Mouse (Mus musculus) retina, adult 2 months (tissue): Measurements from ENCODE around the gene Arrdc1.

ENCODE experiments used
- DNase-seq: peaks from one replicate; pipeline ENCODE4 v3.0.0-alpha.2; 2012; ENCODE audit warnings: low read depth, low spot score

Gene Arrdc1

DNA sequence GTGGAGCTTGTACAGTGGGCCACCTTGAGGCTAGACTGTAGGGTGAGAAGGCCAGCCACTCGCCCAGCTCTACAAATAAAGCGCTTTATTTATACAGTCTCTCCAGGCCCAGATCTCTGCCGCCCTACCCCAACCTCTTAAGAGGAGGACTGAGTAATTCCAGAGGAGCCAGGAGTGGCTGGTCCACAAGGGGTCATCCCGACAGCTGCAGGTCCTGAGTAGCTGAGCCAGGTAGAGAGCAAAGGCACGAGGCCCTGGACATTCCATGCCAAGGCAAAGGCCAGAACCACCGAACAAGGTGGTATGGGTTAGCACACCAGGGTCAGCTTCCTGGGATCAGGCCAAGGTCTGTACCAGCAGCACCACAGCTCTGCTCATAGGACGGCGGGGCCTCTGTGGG, 9.8 kb downstream of the Arrdc1 start:
- DNase-seq: no peak

DNA sequence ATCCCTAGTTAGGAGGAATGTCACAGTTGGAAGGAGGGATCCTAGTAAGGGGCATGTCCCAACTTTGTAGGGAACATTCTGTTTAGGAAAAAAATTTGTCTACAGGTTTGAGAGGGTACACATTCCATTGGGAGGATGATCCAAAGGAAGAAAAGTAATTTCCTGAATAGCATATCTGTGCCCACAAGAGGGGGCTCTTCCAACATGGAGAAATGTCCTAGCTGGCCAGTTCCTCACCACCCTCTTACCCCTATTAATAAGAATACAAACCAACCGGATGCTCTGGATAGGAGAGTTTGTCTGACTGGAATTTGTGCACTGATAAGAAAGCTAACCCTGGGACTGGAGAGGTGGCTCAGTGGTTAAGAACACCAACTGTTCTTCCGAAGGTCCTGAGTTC, 11.5 kb downstream of the Arrdc1 start:
- DNase-seq: no peak

DNA sequence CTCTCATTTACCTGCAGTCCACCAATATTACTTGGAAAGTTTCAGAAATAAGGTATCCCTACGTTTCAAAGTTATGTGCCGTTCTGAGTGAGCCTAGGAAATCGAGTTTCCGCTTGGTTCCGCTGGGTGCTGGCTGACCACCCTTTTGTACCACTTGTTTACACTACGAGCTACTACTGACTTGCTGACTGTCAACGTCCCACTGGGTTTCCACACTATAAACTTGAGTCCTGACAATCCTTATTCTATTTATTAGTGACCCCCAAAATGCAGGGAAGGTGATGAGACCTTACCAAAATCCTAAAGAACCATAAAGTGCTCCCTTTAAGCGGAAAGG, 15.2 kb downstream of the Arrdc1 start:
- DNase-seq: no peak

DNA sequence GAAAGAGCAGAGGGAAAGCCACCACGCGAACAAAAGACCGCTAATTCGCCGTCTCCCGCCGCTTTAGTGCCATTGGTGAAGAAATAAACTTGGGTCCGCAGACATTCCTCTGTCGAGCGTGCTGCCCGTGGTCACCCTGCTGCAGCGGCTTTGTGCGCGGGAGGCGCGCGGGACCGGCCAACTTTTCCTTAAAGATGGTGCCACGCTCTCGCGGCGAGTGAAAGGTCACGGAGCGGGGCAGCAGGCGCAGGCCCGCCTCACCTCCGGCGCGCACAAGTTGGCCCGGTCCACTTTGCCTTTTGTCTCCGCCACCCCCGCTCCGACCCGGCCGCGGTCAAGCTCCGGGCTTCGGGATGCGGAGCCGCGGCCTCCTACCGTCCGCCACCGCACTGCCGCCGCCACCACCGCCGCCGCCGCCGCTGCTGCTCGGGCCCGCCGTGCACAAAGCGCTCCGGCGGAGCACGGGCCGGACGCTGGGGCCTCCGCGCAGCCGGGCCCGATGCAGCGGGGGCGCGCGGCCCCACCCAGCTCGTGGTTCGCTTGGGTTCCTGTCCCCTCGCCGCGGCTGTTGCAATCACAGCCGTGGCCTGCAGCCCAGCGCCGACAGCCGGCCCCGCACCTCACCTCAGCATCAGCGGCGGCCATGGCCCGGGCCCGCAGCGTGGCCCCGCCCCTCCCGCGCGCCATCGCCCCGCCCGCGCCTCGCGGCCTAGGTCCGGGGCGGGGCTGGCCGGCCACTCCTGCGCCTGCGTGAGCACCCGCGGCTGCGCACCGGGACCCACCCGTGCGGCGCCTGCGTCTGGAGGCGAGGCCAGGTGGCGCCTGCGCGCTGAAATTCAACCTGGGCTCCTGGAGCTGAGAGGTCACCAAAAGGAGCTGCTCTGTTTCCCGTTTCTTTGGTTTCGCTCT, 15.9 kb downstream of the Arrdc1 start, which contains the start of gene Ehmt1:
Gene Ehmt1, minus strand, starts transcription at position 685 of the 909 bp plus-strand sequence.
- peak; percentile 87 for DNase-seq

DNA sequence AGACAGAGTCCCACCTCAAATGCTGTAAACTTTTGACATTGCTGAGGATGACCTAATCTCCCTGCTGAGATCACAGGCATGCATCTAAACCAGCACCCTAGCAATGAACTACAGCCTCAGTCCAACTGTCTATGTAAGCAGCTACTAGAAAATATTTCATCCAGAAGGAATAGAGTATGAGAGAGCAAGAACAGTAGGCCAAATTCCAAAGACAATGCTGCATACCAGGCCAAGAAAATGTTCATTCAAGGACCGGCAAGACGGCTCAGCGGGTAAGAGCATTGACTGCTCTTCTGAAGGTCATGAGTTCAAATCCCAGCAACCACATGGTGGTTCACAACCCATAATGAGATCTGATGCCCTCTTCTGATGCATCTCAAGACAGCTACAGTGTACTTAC, 20.3 kb downstream of the Arrdc1 start:
- DNase-seq: no peak

DNA sequence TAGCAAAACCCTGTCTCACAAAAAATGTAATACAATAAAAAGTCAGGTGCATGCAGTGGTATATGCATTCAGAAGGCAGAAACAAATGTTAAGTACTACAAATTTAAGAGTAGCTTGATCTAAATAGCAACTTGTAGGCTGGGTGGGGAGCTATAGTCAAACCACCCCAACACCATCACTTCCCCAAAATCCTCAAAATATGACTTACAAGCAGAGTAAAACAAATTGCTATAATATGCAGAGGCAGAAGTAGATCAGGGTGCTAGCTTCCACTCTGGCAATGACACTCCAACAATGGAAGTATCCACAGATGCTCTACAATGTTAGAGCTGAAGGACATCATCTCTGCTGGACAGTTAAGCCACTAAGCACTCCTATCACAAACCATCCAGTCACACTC, 22.5 kb downstream of the Arrdc1 start:
- no peak for DNase-seq

DNA sequence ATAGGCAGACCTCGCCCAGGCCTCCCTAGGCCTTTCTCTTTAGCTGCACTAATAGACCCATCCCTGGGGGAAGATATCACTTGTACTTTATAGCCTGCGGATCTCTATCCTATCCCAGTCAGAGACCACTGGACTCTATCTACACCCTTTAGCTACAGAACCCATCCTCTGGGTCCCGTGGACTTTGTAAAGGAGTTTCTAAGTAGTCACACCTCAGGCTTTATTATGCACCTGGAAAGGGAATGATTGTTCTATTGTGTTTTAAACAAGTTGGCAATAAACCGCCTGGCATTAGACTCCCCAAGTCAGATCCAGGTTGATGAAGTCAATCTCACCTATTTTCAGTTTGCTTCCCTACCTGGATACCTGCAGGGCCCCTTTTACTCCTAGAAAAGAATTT, 22.9 kb downstream of the Arrdc1 start:
- no peak for DNase-seq

DNA sequence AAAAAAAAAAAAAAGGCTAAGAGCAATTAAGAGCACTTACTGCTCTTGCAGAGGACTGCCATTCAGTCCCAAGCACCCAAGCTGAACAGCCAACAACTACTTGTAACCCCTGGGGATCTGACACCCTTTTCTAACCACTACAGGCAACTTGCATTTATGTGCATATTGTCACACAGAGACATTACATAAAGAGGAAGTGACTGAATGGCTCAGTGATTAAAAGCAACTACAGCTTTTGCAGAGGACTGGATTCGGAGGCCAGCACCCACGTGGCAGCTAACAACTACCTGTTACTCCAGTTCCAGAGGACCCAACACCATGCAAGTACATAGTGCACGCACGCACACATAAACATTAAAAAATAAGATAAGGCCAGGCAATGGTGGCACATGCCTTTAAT, 24.6 kb downstream of the Arrdc1 start:
- no peak for DNase-seq

DNA sequence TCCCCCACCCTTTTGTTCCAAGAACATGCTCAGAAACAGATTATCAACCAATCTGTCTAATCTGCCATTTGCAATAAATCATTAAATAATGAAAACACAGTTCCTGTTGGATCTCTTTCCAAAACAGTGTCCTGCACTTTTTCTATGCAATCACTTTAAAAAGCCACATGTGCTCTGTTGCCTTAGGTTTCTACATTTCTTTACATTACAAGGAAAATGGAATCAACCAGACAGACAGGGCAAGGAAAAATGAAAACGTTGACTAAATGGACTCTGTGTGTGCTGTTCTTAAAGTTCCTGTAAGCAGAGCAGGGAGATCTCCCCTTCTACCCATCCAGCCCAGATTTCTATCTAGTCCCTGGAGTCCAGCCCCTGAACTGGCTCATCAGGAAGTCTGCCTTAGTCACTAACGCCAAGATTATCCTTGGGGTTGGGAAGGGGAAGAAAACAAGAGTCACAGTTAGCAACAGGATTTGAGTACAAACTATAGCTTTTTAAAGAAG, 29.3 kb downstream of the Arrdc1 start:
- DNase-seq: no peak

DNA sequence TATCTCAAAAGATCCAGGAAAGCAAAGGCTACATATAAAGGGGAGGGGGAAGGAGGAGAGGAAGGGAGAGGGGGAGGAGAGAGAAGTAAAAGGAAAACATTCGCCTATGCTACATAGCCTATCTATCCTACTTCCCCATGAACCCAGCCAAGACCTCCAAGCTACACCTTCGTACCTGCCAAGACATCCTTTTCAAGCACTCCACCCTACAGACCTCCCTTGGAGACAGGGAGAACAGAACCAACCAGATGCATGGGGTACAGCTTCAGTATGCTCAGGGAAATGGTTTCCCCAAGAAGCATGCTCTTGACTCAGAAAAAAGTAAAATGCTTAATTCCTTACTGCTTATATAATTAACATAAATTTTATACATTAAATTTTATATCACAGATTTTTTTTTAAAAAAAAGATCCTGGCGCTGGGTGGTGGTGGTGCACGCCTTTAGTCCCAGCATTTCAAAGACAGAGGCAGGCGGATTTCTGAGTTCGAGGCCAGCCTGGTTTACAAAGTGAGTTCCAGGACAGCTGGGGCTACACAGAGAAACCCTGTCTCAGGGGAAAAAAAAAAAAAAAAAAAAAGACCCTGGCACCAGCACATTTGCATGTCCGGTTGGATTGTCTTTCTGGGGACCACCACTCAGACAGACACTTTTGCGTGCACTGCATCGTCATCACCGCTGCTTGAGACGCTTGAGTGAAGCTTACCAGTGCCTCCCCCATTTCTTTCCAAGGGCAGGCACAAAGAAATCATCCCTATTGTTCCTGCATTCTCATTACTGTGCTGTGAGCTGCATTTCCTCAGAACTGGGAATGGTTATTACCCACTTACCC, 30.0 kb downstream of the Arrdc1 start:
- DNase-seq: no peak

DNA sequence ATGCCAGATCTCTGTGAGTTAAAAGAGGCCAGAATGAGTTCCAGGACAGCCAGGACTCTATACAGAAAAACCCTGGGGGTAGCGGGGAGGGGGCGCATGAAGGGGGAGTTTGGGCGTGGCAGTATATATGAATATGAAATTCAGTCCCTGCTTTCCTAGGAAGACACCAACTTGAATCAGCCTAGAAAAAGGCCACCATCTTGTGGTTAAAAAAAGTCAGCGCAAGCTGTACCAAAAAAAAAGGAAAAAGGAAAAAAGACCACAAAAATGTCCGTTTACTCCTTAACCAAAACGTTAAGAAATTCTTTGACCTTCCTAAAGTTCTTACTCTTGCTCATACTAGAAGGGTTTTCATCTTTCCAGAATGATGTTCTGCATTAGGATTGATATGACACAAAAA, 32.1 kb downstream of the Arrdc1 start:
- no peak for DNase-seq

DNA sequence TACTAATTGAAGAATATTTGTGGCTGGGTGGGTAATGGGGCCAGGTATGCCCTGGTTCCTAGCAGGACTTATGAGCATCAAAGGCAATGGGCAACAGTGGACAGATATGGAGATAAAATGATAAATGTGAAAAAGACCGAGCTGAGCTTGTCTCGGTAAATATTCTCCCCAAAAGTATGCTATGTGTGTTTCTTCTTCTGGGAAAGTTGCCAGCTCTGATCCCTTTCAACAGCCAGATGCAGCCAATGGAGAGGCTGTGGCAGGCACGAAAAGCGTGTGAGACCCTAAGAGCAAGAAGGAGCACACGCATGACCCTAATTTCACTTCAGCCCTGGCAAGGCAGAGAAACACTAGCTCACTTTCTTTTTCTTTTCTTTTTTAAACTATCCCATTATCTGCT, 34.0 kb downstream of the Arrdc1 start:
- DNase-seq: no peak

DNA sequence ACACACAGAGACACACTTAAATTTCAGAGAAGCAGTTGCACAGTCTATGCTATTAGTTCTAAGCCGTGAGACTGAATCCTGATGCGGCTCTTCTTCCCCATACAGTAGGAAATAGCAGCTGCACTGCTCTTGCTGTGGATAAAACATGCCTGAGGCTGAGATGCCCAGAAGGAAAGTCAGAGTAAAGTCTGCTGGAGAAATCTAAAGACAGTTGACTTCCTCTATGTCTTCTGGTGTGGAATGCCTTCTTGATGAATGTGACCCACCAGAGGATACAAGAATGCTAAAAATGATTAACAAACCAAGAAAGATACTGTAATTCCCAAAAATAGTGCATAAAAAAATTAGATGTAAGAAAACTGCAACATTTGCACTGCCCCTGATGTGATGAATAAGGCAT, 35.8 kb downstream of the Arrdc1 start:
- DNase-seq: no peak

DNA sequence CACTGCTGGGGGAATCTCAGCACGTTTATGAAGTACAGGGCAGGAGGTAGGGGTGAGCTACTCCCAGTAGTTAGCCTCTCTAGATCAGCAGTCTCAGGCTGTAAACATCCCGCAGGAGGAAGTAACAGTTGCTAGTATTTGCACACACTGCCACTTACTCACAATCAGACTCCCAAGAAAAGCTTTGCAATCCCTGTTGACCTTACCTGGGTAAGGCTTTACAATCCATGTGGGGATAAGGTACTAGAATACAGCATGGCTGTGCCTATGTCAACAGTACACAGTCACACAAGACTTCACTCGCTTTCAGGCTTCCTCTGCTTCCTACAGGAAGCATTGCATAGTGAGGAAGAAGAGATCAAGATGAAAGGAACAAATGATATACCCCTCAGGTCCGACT, 38.3 kb downstream of the Arrdc1 start:
- no peak for DNase-seq

DNA sequence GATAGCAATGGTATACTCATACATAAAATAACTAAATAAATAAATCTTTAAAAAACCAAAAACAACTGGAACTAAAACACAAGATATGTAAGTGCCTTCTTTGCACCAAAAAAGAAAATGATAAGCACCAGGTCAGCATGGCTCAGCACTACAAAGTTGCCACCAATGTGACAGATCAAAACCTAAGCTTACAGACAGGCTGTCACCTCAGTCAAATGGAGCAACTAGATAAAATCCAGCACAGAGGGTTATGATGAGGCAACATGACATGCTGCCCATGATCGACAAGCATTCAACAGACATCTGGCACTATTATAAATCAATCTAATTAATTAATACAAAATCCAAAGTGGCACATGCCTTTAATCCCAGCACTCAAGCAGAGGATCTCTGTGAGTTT, 40.8 kb downstream of the Arrdc1 start:
- no peak for DNase-seq

DNA sequence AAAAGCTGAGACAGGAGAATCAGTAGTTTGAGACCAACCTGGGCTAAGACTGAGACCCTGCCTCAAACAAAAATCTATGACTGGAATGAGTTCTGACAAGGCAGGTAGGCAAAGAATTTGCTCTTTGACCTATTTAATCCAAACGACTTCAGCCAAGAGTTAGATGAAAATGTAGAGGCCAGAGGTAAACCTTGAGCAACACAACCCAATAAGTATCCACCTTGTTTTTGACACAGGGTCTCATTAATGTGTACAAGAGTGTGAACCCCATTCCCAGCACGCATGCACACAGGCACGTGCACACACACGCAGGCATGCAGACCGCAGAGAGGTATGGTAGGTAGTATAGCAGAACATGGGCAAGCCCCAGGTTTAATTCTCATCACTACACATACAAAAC, 42.7 kb downstream of the Arrdc1 start:
- DNase-seq: no peak

DNA sequence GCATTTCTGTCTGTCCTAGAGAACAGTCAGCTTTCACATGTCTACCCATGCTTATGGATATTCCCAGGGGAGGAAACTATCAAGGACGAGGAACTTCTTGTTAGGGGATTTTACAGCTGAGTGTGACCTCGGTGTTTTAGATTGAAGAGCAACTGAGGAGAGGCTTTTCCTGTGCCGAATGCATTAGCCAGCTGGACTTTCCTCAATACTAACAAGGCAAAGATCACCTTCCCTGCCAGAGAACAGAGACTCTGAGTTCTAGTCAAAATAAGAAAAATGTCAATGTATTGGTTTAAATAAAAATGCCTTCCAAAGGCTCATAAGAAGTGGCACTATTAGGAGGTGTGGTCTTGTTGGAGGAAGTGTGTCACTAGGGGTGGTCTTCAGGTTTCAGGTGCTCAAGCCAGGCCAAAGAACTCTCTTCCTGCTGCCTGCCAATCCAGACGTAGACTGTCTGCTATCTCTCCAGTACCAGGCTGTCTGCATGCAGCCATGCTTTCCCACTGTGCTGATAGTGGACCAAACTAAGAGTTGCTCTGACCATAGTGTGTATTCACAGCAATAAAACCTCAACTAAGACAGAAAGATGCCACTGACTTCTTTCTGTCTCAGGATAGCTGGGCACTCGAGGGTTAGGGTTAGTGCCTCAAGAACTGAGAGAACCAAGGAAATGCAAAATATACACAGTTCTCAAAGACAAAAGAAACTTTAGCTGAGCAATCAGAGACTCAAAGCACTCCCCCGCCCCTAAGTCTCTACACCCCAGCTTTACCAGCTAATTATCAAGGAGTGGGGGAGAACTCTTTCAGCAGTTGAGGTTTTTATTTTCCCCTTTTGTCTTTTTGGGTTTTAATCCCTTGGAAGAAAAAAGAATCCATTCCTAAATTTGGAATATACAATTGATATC, 44.3 kb downstream of the Arrdc1 start:
- no peak for DNase-seq

DNA sequence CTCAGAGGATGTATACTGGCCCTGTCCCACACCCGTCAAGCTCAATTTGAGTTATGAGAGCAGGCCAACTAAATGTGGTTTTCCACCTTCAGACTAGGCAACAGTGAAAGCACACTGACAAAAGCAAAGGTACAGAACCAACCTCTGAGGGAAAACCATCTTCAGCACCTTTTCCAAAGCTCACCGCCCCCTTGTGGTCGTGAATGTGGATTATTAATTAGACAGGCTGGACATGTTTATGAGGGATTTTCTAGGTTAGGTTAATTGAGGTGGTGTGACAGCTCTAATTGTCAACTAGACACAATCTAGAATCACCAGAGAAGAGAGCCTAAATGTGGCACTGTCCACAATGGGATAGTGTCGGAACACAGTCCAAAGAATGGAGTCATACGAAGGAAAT, 46.2 kb downstream of the Arrdc1 start:
- no peak for DNase-seq

DNA sequence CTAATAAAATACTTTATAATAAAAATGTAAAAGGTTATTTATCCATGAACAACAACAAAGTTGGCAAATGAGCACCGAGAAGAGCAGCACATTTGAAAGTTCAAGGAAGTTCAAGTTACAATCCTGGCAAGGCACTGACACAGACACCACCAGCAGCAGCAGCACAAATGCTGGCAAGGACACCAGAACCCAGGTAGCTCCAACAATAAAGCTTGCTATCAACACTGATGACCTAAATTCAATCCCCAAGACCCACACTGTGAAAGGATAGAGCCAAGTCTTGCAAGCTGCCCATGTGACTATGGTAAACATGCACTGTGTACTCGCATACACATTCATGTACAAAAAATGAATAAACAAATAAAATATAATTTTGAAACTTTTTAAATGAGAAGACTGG, 54.4 kb downstream of the Arrdc1 start:
- no peak for DNase-seq
